ENCODE assay signal across 12 mouse cellular contexts in the genomic region with DNA sequence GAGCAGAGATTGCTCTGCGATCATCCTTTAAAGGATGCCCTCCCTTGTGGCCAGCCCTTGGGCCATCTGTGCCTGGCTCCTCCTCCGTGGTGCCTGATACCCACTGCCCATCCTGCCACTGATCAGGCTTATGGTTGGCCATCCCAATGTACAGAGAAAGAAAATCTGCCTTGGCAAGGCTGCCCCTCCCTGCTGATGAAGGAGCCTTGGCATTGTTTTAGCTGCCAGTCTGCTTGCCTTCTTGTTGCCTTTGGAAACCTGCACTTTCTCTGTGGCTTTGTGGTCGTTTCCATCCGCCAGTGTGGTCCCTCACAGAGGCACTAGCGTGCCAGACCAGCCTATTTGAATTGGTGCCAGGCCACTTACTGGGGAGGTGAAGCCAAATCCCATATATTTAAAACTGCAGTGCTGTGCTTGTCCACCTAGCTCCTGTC.
DNase-seq lines count a peak whose midpoint lies in the region; ATAC-seq and TF ChIP-seq lines count a peak whose summit lies in the region.
"Had no signal": no experiment of that assay in that cellular context is flagged by ENCODE, and none has a peak within 500 bp of the region (broad histone marks: within the 10 kb centered on the region; RNA-seq: fewer than 3 reads in every experiment).

No protein-coding gene starts in this region.

- H3K4me2 ChIP-seq in hindbrain, postnatal 0 days (ENCODE audit: low read depth, low read length): no peak overlapping the region
- no peak overlapping the region for H3K4me2 ChIP-seq in liver, embryonic 11.5 days
- H3K4me2 ChIP-seq: heart, embryonic 15.5 days had no signal

- H3K27ac ChIP-seq in hindbrain, postnatal 0 days: peak overlapping the region; percentile 46; the same call in 1 of the 2 replicates
- H3K27ac ChIP-seq in liver, embryonic 11.5 days (ENCODE audit: low read depth, low read length): no peak overlapping the region
- H3K27ac ChIP-seq: heart, embryonic 15.5 days; layer of hippocampus, adult 2 months had no signal

- DNase-seq in frontal cortex, postnatal 25 days (ENCODE audit: low spot score in 2 of 2): no peak
- DNase-seq in 416B (ENCODE audit: low read depth): peak; percentile 27
- peak; percentile 76 for DNase-seq in cerebellum, postnatal 25 days
- DNase-seq in hindbrain, postnatal 0 days (ENCODE audit: low spot score): peak; percentile 86
- DNase-seq in liver, embryonic 11.5 days (ENCODE audit: low spot score): no peak
- DNase-seq in gastrocnemius, postnatal 25 days: no peak

- H3K4me3 ChIP-seq in hindbrain, postnatal 0 days (ENCODE audit: low read length): no peak overlapping the region
- H3K4me3 ChIP-seq in liver, embryonic 11.5 days (ENCODE audit: low read depth, low read length): no peak overlapping the region
- H3K4me3 ChIP-seq: heart, embryonic 15.5 days; layer of hippocampus, adult 2 months had no signal

- H3K9me3 ChIP-seq in hindbrain, postnatal 0 days (ENCODE audit: low read length): no peaks in the 10 kb centered on the region
- H3K9me3 ChIP-seq in liver, embryonic 11.5 days (ENCODE audit: control insufficient read depth, low read length): no peaks in the 10 kb centered on the region
- H3K9me3 ChIP-seq: heart, embryonic 15.5 days had no signal

- no peaks in the 10 kb centered on the region for H3K27me3 ChIP-seq in hindbrain, postnatal 0 days (ENCODE audit: insufficient read depth, low read length)
- H3K27me3 ChIP-seq in liver, embryonic 11.5 days (replicated peaks; ENCODE audit: control insufficient read depth, insufficient read depth, low read length): no peaks in the 10 kb centered on the region
- H3K27me3 ChIP-seq: CH12.LX; heart, embryonic 15.5 days had no signal

- no peak for TF ChIP-seq CTCF in hindbrain, postnatal 0 days (IDR thresholded peaks at IDR 0.05; ENCODE audit: low read depth)

- no peak overlapping the region for H3K9ac ChIP-seq in hindbrain, postnatal 0 days (replicated peaks; ENCODE audit: low read length)
- H3K9ac ChIP-seq in liver, embryonic 11.5 days (ENCODE audit: low read depth, low read length): no peak overlapping the region
- H3K9ac ChIP-seq: heart, embryonic 15.5 days had no signal

- H3K36me3 ChIP-seq in hindbrain, postnatal 0 days (ENCODE audit: insufficient read depth, low read length): no peaks in the 10 kb centered on the region
- H3K36me3 ChIP-seq in liver, embryonic 11.5 days (ENCODE audit: control insufficient read depth, insufficient read depth, low read length): no peaks in the 10 kb centered on the region
- H3K36me3 ChIP-seq: heart, embryonic 15.5 days had no signal

- ATAC-seq in frontal cortex, adult (ENCODE audit: low TSS enrichment): 0 out of 2 replicates have a peak, but pooled peaks have one; percentile 25
- ATAC-seq in hindbrain, postnatal 0 days: peak; percentile 95
- ATAC-seq in liver, embryonic 11.5 days (replicated peaks; ENCODE audit: low FRiP score): no peak
- ATAC-seq in granulocyte monocyte progenitor cell, adult 5-6 weeks (replicated peaks; ENCODE audit: poor library complexity, severe bottlenecking): no peak
- ATAC-seq: activated CD4-positive, CD25-positive, alpha-beta regulatory T cell, adult 4 months had no signal

- H3K4me1 ChIP-seq in hindbrain, postnatal 0 days (ENCODE audit: insufficient read depth, low read length): no peaks in the 10 kb centered on the region
- H3K4me1 ChIP-seq in liver, embryonic 11.5 days (replicated peaks; ENCODE audit: control insufficient read depth, insufficient read depth, low read length): no peaks in the 10 kb centered on the region

- 28% methylated on average over 5 of the region's 5 CpGs for WGBS in hindbrain, postnatal 0 days
- WGBS in liver, embryonic 11.5 days: 67% methylated on average over 5 of the region's 5 CpGs

Comparison
In these comparisons a context has a peak if more than half of its experiments do, and no peak if none do; other contexts are left out.
1. ATAC-seq: peak in frontal cortex, adult (single experiment) and hindbrain, postnatal 0 days (single experiment); none in liver, embryonic 11.5 days (single experiment) and granulocyte monocyte progenitor cell, adult 5-6 weeks (single experiment).
2. DNase-seq: peak in 416B (single experiment), cerebellum, postnatal 25 days (2 of 2) and hindbrain, postnatal 0 days (single experiment); none in frontal cortex, postnatal 25 days (0 of 2), liver, embryonic 11.5 days (single experiment) and gastrocnemius, postnatal 25 days (single experiment).